In the genomic region with DNA sequence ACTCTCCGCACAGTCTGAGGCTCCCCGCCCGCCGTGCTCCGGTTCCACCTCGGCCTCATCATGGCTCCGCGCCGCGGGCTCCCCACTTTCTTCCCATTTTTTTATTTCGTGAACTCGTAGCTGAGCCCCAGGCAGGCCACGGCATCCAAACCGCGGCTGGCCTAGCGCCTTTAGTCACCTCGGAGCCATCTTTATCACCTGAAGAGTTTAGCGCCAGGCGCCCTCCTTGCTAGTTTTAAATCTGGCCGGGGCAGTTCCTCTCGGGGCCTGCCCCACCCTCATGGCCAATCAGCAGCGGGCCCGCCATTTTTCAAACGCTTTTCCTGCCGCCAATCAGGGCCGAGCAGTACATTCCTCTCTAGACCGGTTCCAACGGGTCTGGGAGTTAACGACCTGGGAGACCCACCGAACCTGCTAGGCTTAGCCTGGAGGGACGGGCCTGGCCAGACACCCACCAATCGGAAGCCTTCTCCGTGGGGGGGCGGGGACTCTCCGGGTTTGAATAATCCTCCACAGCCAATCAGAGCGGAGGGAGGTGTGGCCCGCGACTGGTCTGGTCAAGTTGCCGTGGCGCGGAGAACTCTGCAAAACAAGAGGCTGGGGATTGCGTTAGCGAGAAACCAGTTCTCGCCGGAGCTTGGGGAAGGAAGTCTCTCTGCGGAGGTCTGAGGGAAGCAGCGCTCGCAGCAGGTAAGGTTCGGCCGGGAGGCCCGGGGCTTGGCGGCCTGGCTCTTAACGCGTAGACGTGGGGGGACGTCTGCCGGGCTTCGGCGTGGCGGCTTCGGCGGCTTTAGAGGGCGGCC, we compare ENCODE assay signal across 8 mouse cellular contexts. TPM values are rescaled to one million over a fixed set of nuclear protein-coding genes. Genes with fewer than 3 reads are reported as not detected.
DNase-seq lines count a peak whose midpoint lies in the region; ATAC-seq and TF ChIP-seq lines count a peak whose summit lies in the region.

Gene Hmgb2 (plus strand): TSS at position 592 of the 803 bp plus-strand sequence.

- H3K4me3 ChIP-seq in C2C12 (ENCODE audit: insufficient read depth, poor library complexity, severe bottlenecking), result peak within 1 kb of the TSS; percentile 65
- H3K4me3 ChIP-seq in erythroblast, embryonic 14.5 days (replicated peaks), result peak within 1 kb of the TSS; percentile 94
- H3K4me3 ChIP-seq in heart, embryonic 11.5 days (ENCODE audit: low read depth, low read length), result peak within 1 kb of the TSS; percentile 96
- H3K4me3 ChIP-seq in kidney, embryonic 16.5 days (ENCODE audit: low read length), result peak within 1 kb of the TSS; percentile 97
- peak within 1 kb of the TSS; percentile 89 for H3K4me3 ChIP-seq in liver, adult 2 months (ENCODE audit: insufficient read depth, low read depth, low read length)
- peak within 1 kb of the TSS; percentile 50 for H3K4me3 ChIP-seq in myocyte

- DNase-seq in brain, embryonic 14.5 days (ENCODE audit: low read depth), result peak; percentile 100
- DNase-seq in liver, adult 2 months (ENCODE audit: extremely low read depth, low read depth, low spot score), result peak; percentile 96
- peak; percentile 99 for DNase-seq in splenic B cell, adult 2 months (ENCODE audit: low read depth, low spot score)

- peak within 1 kb of the TSS; percentile 84 for H3K4me2 ChIP-seq in heart, embryonic 11.5 days
- peak within 1 kb of the TSS; percentile 95 for H3K4me2 ChIP-seq in kidney, embryonic 16.5 days (replicated peaks; ENCODE audit: low read depth, low read length)
- H3K4me2 ChIP-seq in myocyte (ENCODE audit: low read depth), result peak within 1 kb of the TSS; percentile 74

- no peak for TF ChIP-seq CTCF in C2C12 (IDR thresholded peaks at IDR 0.05; ENCODE audit: control insufficient read depth, insufficient read depth, insufficient read length)
- TF ChIP-seq CTCF in brain, embryonic 14.5 days (IDR thresholded peaks at IDR 0.05; ENCODE audit: borderline replicate concordance, extremely low read depth, insufficient read depth, insufficient read length), result no peak
- TF ChIP-seq CTCF in liver, adult 2 months (IDR thresholded peaks at IDR 0.05; ENCODE audit: low read depth, low read length), result no peak

- H3K27ac ChIP-seq in heart, embryonic 11.5 days (ENCODE audit: low read depth, low read length), result peak within 1 kb of the TSS; percentile 100
- peak within 1 kb of the TSS; percentile 100 for H3K27ac ChIP-seq in kidney, embryonic 16.5 days (ENCODE audit: low read length)
- peak within 1 kb of the TSS; percentile 92 for H3K27ac ChIP-seq in liver, adult 2 months (replicated peaks; ENCODE audit: insufficient read depth, low read depth, low read length)

- peak within 1 kb of the TSS; percentile 100 for H3K9ac ChIP-seq in heart, embryonic 11.5 days (ENCODE audit: low read depth, low read length)
- peak within 1 kb of the TSS; percentile 100 for H3K9ac ChIP-seq in kidney, embryonic 16.5 days (replicated peaks; ENCODE audit: low read length)
- peak within 1 kb of the TSS; percentile 96 for H3K9ac ChIP-seq in liver, adult 2 months (ENCODE audit: low read depth, low read length)

- under 1% methylated on average over 63 of the region's 63 CpGs for WGBS in heart, embryonic 11.5 days (ENCODE audit: insufficient replicate concordance)
- WGBS in kidney, embryonic 16.5 days, result under 1% methylated on average over 63 of the region's 63 CpGs
- WGBS in liver, adult 2 months, result under 1% methylated on average over 63 of the region's 63 CpGs

- ATAC-seq in heart, embryonic 11.5 days (replicated peaks; ENCODE audit: insufficient number of reproducible peaks, low FRiP score, low TSS enrichment), result peak; percentile 100
- ATAC-seq in kidney, embryonic 16.5 days (ENCODE audit: low FRiP score, low TSS enrichment), result peak; percentile 100

- H3ac ChIP-seq in C2C12 (ENCODE audit: control insufficient read depth, insufficient read length, low read depth) (peak within 1 kb of the TSS; percentile 100), myocyte (ENCODE audit: control insufficient read depth, insufficient read length) (peak within 1 kb of the TSS; percentile 37)

- no peaks in the 10 kb centered on the region for H3K9me3 ChIP-seq in erythroblast, embryonic 14.5 days (ENCODE audit: control insufficient read depth, low read length)
- H3K9me3 ChIP-seq in heart, embryonic 11.5 days (replicated peaks; ENCODE audit: control insufficient read depth, low read length), result no peaks in the 10 kb centered on the region
- no peaks in the 10 kb centered on the region for H3K9me3 ChIP-seq in kidney, embryonic 16.5 days (ENCODE audit: low read length)

- H3K79me2 ChIP-seq in C2C12 (ENCODE audit: control insufficient read depth, insufficient read depth) (peaks cover 23% of the 10 kb centered on the region), myocyte (ENCODE audit: control insufficient read depth, insufficient read depth) (peaks cover 23% of the 10 kb centered on the region)
- H3K79me2 ChIP-seq in liver, adult 2 months (ENCODE audit: control insufficient read depth, insufficient read depth, low read length), result no peaks in the 10 kb centered on the region

- peaks cover 52% of the 10 kb centered on the region for H3K4me1 ChIP-seq in erythroblast, embryonic 14.5 days (ENCODE audit: control insufficient read depth)
- 0 out of 2 replicates have a peak, but pooled peaks cover 5% of the 10 kb centered on the region for H3K4me1 ChIP-seq in heart, embryonic 11.5 days (ENCODE audit: control insufficient read depth, insufficient read depth, low read length)
- peaks cover 15% of the 10 kb centered on the region; the same call in 1 of the 2 replicates for H3K4me1 ChIP-seq in kidney, embryonic 16.5 days (ENCODE audit: insufficient read depth, low read length)
- no peaks in the 10 kb centered on the region; the same call in 1 of the 2 replicates for H3K4me1 ChIP-seq in liver, adult 2 months (ENCODE audit: control insufficient read depth, insufficient read depth, low read length)

- peaks cover 34% of the 10 kb centered on the region for H3K36me3 ChIP-seq in C2C12 (ENCODE audit: control insufficient read depth, insufficient read depth)
- H3K36me3 ChIP-seq in erythroblast, embryonic 14.5 days (ENCODE audit: control insufficient read depth), result peaks cover 63% of the 10 kb centered on the region
- H3K36me3 ChIP-seq in heart, embryonic 11.5 days (ENCODE audit: control insufficient read depth, insufficient read depth, low read length), result peaks cover 5% of the 10 kb centered on the region; the same call in 1 of the 2 replicates
- H3K36me3 ChIP-seq in kidney, embryonic 16.5 days (ENCODE audit: insufficient read depth, low read length), result peaks cover 16% of the 10 kb centered on the region
- peaks cover 5% of the 10 kb centered on the region for H3K36me3 ChIP-seq in liver, adult 2 months (ENCODE audit: control insufficient read depth, insufficient read depth, low read length)
- H3K36me3 ChIP-seq in myocyte (ENCODE audit: control insufficient read depth, insufficient read depth), result peaks cover 12% of the 10 kb centered on the region
- H3K36me3 ChIP-seq in splenic B cell, adult 2 months (ENCODE audit: control insufficient read depth, insufficient read depth, low read length, poor library complexity, severe bottlenecking), result no peaks in the 10 kb centered on the region

- peak; percentile 56; the same call in 1 of the 2 replicates for TF ChIP-seq POLR2A in brain, embryonic 14.5 days (IDR thresholded peaks at IDR 0.05; ENCODE audit: borderline replicate concordance, extremely low read depth, insufficient read depth, insufficient read length, poor library complexity, severe bottlenecking)
- TF ChIP-seq POLR2A in liver, adult 2 months (IDR thresholded peaks at IDR 0.05; ENCODE audit: extremely low read depth, insufficient read depth, low read length), result peak; percentile 79
- peak; percentile 67 for TF ChIP-seq POLR2A in myocyte (IDR thresholded peaks at IDR 0.05; ENCODE audit: insufficient read length, low read depth)

- H3K27me3 ChIP-seq in C2C12 (ENCODE audit: control insufficient read depth, insufficient read depth, insufficient read length) (no peaks in the 10 kb centered on the region), myocyte (ENCODE audit: control insufficient read depth, insufficient read depth, insufficient read length) (no peaks in the 10 kb centered on the region)
- no peaks in the 10 kb centered on the region for H3K27me3 ChIP-seq in erythroblast, embryonic 14.5 days (ENCODE audit: control insufficient read depth)
- no peaks in the 10 kb centered on the region for H3K27me3 ChIP-seq in heart, embryonic 11.5 days (ENCODE audit: control insufficient read depth, insufficient read depth, low read length)
- H3K27me3 ChIP-seq in kidney, embryonic 16.5 days (ENCODE audit: insufficient read depth, low read length), result no peaks in the 10 kb centered on the region
- no peaks in the 10 kb centered on the region for H3K27me3 ChIP-seq in liver, adult 2 months (ENCODE audit: control insufficient read depth, insufficient read depth, low read length)
- H3K27me3 ChIP-seq in splenic B cell, adult 2 months (ENCODE audit: control insufficient read depth, insufficient read depth, low read length, poor library complexity, severe bottlenecking), result no peaks in the 10 kb centered on the region

- H3K79me3 ChIP-seq in C2C12 (ENCODE audit: low read depth), result peaks cover 14% of the 10 kb centered on the region

TF ChIP-seq in C2C12, 6 proteins besides CTCF, POLR2A, EP300 and RAD21:
- peak; percentile 34 for TF ChIP-seq CEBPB (IDR thresholded peaks at IDR 0.05; ENCODE audit: low read depth)
- TF ChIP-seq MYOG (IDR thresholded peaks at IDR 0.05; ENCODE audit: control insufficient read depth, extremely low read depth, insufficient read length), result no peak

TF ChIP-seq in myocyte, 11 proteins besides CTCF, POLR2A, EP300 and RAD21:
- TF ChIP-seq POLR2AphosphoS2 (IDR thresholded peaks at IDR 0.05; ENCODE audit: insufficient read length, low read depth) (peak; percentile 72), REST (IDR thresholded peaks at IDR 0.05; ENCODE audit: insufficient read depth, insufficient read length) (no peak), E2F4 (IDR thresholded peaks at IDR 0.05; ENCODE audit: insufficient read depth) (peak; percentile 90)

RNA-seq across cellular contexts. Expression of gene Hmgb2, which starts in this region (rescaled TPM):
- 87.2 TPM for polyA plus RNA-seq in C2C12 (2012; fragmentation: generic; extraction: Trizol)
- polyA plus RNA-seq in brain, embryonic 14.5 days (2012; rRNA removed), result 70.5 and 87.7 TPM in 2 replicates
- 46.5 and 51.4 TPM in 2 replicates for polyA plus RNA-seq in erythroblast, embryonic 14.5 days (2012)
- polyA plus RNA-seq in heart, embryonic 11.5 days (2014; fragmentation: Nextera tagmentation; extraction: Ambion mirVana), result 288 and 289 TPM in 2 replicates
- 309 and 369 TPM in 2 replicates for polyA plus RNA-seq in kidney, embryonic 16.5 days (2015; fragmentation: Nextera tagmentation; extraction: Ambion mirVana)
- total RNA-seq in liver, adult 2 months (2014; rRNA removed), result 2.6 and 3.1 TPM in 2 replicates
- polyA plus RNA-seq in liver, adult 2 months (2012; rRNA removed), result 0.52 and 0.65 TPM in 2 replicates
- 24.9 TPM for polyA plus RNA-seq in myocyte (2012; fragmentation: generic; extraction: Trizol)

Comparison
In these comparisons a context has a peak if more than half of its experiments do, and no peak if none do; other contexts are left out.
1. Peak in every context shown above with its lines: DNase-seq, ATAC-seq, H3K4me3 ChIP-seq and H3K27ac ChIP-seq.
2. RNA of gene Hmgb2 (polyA plus RNA-seq): 309 to 369 TPM in kidney, embryonic 16.5 days, 288 to 289 TPM in heart, embryonic 11.5 days, 87.2 TPM in C2C12 (single experiment), 70.5 to 87.7 TPM in brain, embryonic 14.5 days, 46.5 to 51.4 TPM in erythroblast, embryonic 14.5 days and 24.9 TPM in myocyte (single experiment); 0.52 to 0.65 TPM in liver, adult 2 months; every median in the first group is over 10 times any median in the second.